7 mouse cellular contexts compared by ENCODE assay signal in genomic region chr6:34495140-34495551, GRCm38 (mm10). TPM values are rescaled to one million over a fixed set of nuclear protein-coding genes. Genes with fewer than 3 reads are reported as not detected.
DNase-seq lines count a peak whose midpoint lies in the region; ATAC-seq and TF ChIP-seq lines count a peak whose summit lies in the region.

No protein-coding gene starts in this region.

- peaks cover 26% of the 10 kb centered on the region for H3K36me3 ChIP-seq in megakaryocyte, embryonic 14.5 days (replicated peaks; ENCODE audit: low read length)
- H3K36me3 ChIP-seq in intestine, postnatal 0 days (ENCODE audit: control insufficient read depth, insufficient read depth) = peaks cover 12% of the 10 kb centered on the region; the same call in 1 of the 2 replicates
- H3K36me3 ChIP-seq in lung, postnatal 0 days (ENCODE audit: insufficient read depth, low read length) = no peaks in the 10 kb centered on the region
- 0 out of 2 replicates have a peak, but pooled peaks cover 2% of the 10 kb centered on the region for H3K36me3 ChIP-seq in midbrain, embryonic 16.5 days (ENCODE audit: control insufficient read depth, insufficient read depth, low read length)

- peak; percentile 80 for TF ChIP-seq EP300 in lung, postnatal 0 days (IDR thresholded peaks at IDR 0.05)

- DNase-seq in lung, postnatal 0 days (ENCODE audit: low spot score) = no peak
- no peak for DNase-seq in cerebellum, adult 11-12 months
- no peak for DNase-seq in frontal cortex, postnatal 10 days (ENCODE audit: low spot score in 2 of 2)

- ATAC-seq in megakaryocyte, adult 5-6 weeks (ENCODE audit: poor library complexity, severe bottlenecking) = no peak
- ATAC-seq in intestine, postnatal 0 days = peak; percentile 93
- peak; percentile 65 for ATAC-seq in lung, postnatal 0 days
- no peak for ATAC-seq in midbrain, embryonic 16.5 days

- WGBS in intestine, postnatal 0 days = 10% methylated on average over 7 of the region's 7 CpGs
- WGBS in lung, postnatal 0 days = 32% methylated on average over 7 of the region's 7 CpGs
- 67% methylated on average over 7 of the region's 7 CpGs for WGBS in midbrain, embryonic 16.5 days

- peak overlapping the region; percentile 48 for H3K4me2 ChIP-seq in intestine, postnatal 0 days (replicated peaks; ENCODE audit: low read depth)
- H3K4me2 ChIP-seq in lung, postnatal 0 days (replicated peaks; ENCODE audit: low read depth, low read length) = no peak overlapping the region
- no peak overlapping the region for H3K4me2 ChIP-seq in midbrain, embryonic 16.5 days (ENCODE audit: low read length)

- peak overlapping the region; percentile 38 for H3K4me3 ChIP-seq in megakaryocyte, embryonic 14.5 days (replicated peaks)
- no peak overlapping the region for H3K4me3 ChIP-seq in intestine, postnatal 0 days (ENCODE audit: low read depth, low read length)
- no peak overlapping the region for H3K4me3 ChIP-seq in lung, postnatal 0 days (ENCODE audit: low read depth, low read length)
- no peak overlapping the region for H3K4me3 ChIP-seq in midbrain, embryonic 16.5 days (ENCODE audit: low read depth, low read length)

- H3K4me1 ChIP-seq in megakaryocyte, embryonic 14.5 days = peaks cover 28% of the 10 kb centered on the region
- H3K4me1 ChIP-seq in intestine, postnatal 0 days (replicated peaks; ENCODE audit: control insufficient read depth, insufficient read depth, low read length) = peaks cover 10% of the 10 kb centered on the region
- H3K4me1 ChIP-seq in lung, postnatal 0 days (ENCODE audit: insufficient read depth, low read depth, low read length) = no peaks in the 10 kb centered on the region
- H3K4me1 ChIP-seq in midbrain, embryonic 16.5 days (ENCODE audit: control insufficient read depth, insufficient read depth, low read length) = 0 out of 2 replicates have a peak, but pooled peaks cover 3% of the 10 kb centered on the region

- H3K9ac ChIP-seq in intestine, postnatal 0 days (ENCODE audit: low read depth, low read length) = peak overlapping the region; percentile 23; the same call in 1 of the 2 replicates
- no peak overlapping the region for H3K9ac ChIP-seq in lung, postnatal 0 days (replicated peaks; ENCODE audit: low read depth)
- no peak overlapping the region for H3K9ac ChIP-seq in midbrain, embryonic 16.5 days (ENCODE audit: low read depth, low read length)

- H3K27ac ChIP-seq in intestine, postnatal 0 days (ENCODE audit: low read depth, low read length) = peak overlapping the region; percentile 86
- H3K27ac ChIP-seq in lung, postnatal 0 days (ENCODE audit: low read length) = no peak overlapping the region
- no peak overlapping the region for H3K27ac ChIP-seq in midbrain, embryonic 16.5 days (ENCODE audit: low read length)

- H3K27me3 ChIP-seq in megakaryocyte, embryonic 14.5 days (replicated peaks) = no peaks in the 10 kb centered on the region
- H3K27me3 ChIP-seq in intestine, postnatal 0 days (replicated peaks; ENCODE audit: control insufficient read depth, insufficient read depth, low read length) = no peaks in the 10 kb centered on the region
- H3K27me3 ChIP-seq in lung, postnatal 0 days (replicated peaks; ENCODE audit: insufficient read depth, low read length) = no peaks in the 10 kb centered on the region
- no peaks in the 10 kb centered on the region for H3K27me3 ChIP-seq in midbrain, embryonic 16.5 days (ENCODE audit: control insufficient read depth, insufficient read depth, low read depth, low read length)

- TF ChIP-seq CTCF in intestine, postnatal 0 days (IDR thresholded peaks at IDR 0.05; ENCODE audit: low read depth) = no peak
- no peak for TF ChIP-seq CTCF in lung, postnatal 0 days (IDR thresholded peaks at IDR 0.05)

- no peaks in the 10 kb centered on the region for H3K9me3 ChIP-seq in megakaryocyte, embryonic 14.5 days
- no peaks in the 10 kb centered on the region for H3K9me3 ChIP-seq in intestine, postnatal 0 days (ENCODE audit: control insufficient read depth)
- no peaks in the 10 kb centered on the region for H3K9me3 ChIP-seq in lung, postnatal 0 days (ENCODE audit: low read length)
- H3K9me3 ChIP-seq in midbrain, embryonic 16.5 days (replicated peaks; ENCODE audit: control insufficient read depth, low read length, poor library complexity, severe bottlenecking) = no peaks in the 10 kb centered on the region

RNA-seq across cellular contexts. Expression of gene Bpgm, which starts 19.1 kb away (rescaled TPM):
- 2.8 TPM in 1 of 2 replicates, not detected in the other for polyA plus RNA-seq in megakaryocyte, embryonic 14.5 days (2012; ENCODE audit: insufficient read depth, low replicate concordance)
- 2.4 and 4.1 TPM in 2 replicates for total RNA-seq in megakaryocyte, adult 5-6 weeks (2015)
- 10.8 and 12.4 TPM in 2 replicates for total RNA-seq in megakaryocyte, adult 5-6 weeks (2017)
- 70.8 and 73.1 TPM in 2 replicates for polyA plus RNA-seq in intestine, postnatal 0 days (2015; fragmentation: Nextera tagmentation; extraction: Ambion mirVana)
- polyA plus RNA-seq in lung, postnatal 0 days (2015; fragmentation: Nextera tagmentation; extraction: Ambion mirVana) = 66.6 and 69.7 TPM in 2 replicates
- polyA plus RNA-seq in midbrain, embryonic 16.5 days (2015; fragmentation: Nextera tagmentation; extraction: Ambion mirVana) = 96.2 and 96.8 TPM in 2 replicates

Comparison
In these comparisons a context has a peak if more than half of its experiments do, and no peak if none do; other contexts are left out.
1. ATAC-seq: peak in intestine, postnatal 0 days (single experiment) and lung, postnatal 0 days (single experiment); none in megakaryocyte, adult 5-6 weeks (single experiment) and midbrain, embryonic 16.5 days (single experiment).
2. RNA of gene Bpgm, which starts 19.1 kb away (polyA plus RNA-seq): 96.2 to 96.8 TPM in midbrain, embryonic 16.5 days, 70.8 to 73.1 TPM in intestine, postnatal 0 days and 66.6 to 69.7 TPM in lung, postnatal 0 days; 2.8 TPM in megakaryocyte, embryonic 14.5 days; every median in the first group is over 10 times any median in the second.